Mouse (Mus musculus) thymus, postnatal 4 days (tissue): ENCODE results near the gene Snhg11.
"Not testable (repeated sequence)": the region's sequence is repeated elsewhere in the genome, so short reads cannot be mapped to it uniquely, and the experiment has no call there.

Experiments
- DNase-seq: peaks from one replicate; pipeline ENCODE4 v3.0.0; 2021

The Snhg11 gene

DNA sequence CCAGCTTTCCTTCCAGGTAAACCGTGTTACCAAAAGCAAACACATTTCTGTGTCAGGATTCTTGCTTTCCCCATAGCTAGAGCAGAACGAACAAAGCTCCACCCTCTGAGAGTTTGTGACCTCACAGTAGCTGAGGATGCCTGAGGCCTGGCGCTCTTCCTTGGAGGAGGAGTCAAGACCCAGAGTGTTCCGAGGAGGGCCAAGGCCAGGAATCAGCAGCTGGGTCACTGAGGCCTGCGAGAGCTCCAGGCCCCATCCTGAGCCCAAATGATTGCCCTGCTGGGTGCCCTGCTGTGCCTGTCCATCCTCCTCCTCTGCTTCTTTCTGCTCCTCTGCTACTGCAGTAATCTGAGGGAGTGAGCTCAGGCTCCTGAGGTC, 5.3 kb upstream of the Snhg11 start:
- no peak for DNase-seq

DNA sequence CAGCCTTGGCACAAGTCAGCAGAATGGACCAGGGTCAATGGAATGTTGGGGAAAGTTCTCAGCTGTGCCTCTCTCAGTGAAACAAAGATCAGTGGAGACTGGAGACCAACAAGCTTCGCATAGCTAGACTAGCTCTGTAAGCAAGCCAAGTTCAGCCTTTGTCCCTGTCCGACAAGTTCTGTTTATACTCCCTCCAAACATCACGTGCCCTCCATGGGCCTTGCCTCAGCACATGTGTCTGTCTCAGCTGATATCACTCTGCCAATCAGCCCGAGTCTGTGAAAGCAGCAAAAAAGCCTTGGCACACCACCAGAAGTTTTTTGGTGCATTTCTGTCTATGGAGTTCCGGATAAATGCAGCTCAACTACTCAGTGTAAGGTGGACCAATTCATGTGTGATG, 2.4 kb upstream of the Snhg11 start:
- no peak for DNase-seq

DNA sequence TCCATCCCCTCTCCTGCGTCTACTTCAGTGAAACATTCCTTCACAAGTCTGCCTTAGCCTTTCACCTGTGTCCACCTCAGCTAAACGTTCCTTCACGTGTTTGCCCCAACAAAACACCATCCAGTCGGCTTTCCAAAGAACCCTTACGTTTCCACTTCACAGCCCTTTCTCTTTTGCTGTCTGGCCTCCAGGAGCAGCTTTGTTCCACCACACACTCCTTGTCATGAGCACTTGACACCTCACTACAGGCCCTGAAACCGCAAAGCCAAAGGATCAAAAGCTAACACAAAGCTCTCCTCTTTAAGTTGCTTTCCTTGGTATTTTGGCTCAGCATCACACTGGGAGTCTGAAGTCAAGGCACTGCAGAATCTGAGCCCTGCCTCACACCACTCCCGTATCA, 1.9 kb upstream of the Snhg11 start:
- no peak for DNase-seq

DNA sequence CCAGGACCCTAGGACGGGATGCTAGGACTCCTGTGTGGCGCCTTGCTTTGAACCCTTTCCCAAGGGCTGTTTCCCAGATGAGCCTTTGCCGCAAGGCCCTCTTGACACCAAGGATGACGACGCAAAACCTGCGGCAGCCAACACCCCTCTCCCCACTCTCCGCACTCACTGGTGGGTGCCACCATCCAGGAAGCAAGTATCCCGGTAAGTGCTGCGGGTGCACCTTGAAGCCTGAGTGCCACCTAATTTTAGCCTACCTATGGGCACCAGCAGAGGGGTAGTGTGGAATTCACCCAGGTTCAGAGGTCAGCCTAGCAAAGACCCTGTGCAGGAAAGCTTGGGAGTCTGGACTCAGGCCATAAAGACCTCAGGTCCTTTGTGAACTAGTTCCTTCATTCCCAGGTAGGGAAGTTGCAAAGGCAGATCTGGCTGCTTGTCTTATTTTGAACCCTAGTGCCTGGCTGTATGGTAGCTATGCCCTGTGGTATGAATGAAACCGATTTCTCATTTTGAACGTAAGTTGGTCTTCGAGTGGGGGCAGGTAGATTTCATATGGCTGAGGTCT, 767 bp downstream of the Snhg11 start:
- DNase-seq, result no peak

DNA sequence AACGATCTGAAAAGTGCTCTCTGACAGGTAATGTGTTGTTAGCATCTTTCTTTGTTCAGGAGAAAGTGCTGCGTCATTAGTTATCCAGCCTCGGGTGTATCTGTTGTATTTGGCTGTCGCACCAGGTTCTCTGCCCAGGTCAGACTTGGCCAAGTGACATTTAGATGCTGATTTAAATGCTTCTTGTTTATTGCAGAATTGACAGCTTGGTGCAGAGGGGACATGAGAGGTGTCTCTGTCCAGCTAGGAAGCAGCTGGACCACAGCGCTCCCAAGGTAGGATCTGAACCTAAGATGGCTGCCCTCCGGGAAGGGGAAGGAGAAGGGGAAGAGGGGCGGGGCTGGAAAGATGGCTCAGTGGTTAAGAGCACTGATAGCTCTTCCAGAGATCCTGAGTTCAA, 1.4 kb downstream of the Snhg11 start:
- DNase-seq, result no peak

DNA sequence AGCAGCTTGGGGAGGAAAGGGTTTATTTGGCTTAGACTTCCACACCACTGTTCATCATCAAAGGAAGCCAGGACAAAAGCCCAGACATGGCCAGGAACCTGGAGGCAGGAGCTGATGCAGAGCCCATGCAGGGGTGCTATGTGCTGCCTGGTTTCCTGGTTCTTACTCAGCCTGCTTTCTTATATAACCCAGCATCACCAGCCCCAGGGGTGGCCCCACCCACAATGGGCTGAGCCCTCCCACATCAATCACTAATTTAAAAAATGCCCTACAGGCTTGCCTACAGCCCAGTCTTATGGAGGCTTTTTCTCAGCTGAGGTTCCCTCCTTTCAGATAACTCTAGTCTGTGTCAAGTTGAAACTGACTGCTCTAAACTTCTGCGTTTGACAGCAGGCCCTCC, 2.4 kb downstream of the Snhg11 start:
- DNase-seq, result no peak

DNA sequence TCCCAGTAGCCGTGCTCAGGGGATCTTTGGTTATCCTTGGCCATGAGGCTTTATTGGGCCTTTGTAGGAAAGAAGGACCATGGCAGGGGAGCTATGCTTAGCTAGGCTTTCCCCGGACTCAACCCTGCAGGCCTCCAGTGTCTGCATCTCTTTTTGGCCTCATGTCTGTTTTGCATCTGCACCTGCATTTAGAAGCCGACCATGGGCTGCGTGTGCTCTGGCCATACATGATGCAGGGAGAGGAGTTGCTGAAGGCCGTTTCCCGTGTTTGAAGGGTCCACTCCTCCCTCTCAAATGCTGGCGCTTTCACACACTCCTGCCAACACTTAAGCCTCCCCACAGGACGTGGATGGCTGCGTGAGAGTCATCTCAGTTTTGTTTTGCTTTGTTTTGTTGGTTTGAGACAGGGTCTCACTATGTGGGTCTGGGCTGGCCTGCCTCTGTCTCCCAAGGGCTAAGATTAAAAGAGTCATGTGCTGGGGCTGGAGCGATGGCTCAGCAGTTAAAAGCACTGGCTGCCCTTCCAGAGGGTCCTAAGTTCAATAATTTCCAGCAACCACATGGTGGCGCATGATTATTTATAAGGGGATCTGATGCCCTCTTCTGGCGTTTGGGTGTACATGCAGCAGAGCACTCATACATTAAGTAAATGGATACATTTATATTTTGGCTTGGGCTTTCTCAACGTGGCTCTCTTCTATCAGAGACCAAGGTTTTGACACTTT, 4.1 kb downstream of the Snhg11 start:
- DNase-seq, result peak; percentile 70

DNA sequence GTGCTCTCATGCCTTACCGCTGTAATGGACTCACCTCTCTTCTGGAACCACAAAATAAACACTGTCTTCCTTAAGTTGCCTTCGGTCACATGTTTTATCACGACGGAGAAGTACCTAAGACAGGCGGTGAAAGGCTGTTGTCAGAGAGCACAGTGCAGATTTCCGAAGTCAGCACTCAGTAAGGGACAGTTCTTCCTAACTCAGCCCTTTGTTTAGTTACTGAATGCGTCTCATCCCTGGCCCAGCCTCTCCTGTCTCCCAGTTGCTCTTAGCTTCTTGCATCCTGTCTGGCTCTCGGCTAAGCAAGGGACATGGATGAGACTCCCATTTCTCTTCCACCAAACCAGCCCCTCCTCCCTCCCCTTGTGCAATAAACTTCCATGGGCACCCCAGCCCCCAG, 10.6 kb downstream of the Snhg11 start:
- DNase-seq, result no peak

DNA sequence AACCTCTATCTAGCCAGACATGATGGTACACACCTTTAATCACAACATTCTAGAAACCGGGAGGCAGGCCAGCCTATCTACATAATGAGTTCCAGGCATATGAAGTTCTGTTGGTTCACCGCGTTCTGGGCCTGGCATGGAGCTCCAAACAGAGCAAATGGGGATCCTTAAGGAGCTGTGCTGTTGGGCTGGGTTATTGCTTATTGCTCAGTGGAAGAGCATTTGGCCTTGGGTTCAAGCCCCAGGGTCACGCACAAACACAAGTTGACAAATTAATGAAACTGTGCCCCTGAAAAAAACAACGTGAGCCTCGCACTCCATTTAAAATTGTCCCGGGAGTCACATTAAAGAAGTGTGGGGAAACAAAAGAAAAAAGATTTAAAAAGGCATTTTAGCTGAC, 14.0 kb downstream of the Snhg11 start:
- DNase-seq, result no peak

DNA sequence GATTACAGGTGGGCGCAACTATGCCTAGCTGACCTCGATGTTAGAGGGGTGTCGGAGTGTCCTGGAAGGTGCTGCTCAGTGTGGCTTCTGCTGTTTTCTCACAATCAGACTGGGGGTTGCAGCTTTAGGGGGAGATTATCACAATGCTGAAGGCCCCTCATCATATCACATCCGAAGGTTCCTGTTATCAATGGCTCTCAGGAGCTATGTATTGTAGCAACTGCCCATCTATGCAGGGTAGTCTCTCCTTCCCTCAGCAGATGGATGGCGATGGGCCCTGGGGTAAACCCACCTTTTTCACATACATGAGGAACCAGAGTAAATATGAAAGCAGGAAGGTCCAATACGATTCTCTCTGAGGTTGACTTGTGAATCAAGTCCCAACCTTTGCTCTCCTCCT, 20.9 kb downstream of the Snhg11 start:
- no peak for DNase-seq

DNA sequence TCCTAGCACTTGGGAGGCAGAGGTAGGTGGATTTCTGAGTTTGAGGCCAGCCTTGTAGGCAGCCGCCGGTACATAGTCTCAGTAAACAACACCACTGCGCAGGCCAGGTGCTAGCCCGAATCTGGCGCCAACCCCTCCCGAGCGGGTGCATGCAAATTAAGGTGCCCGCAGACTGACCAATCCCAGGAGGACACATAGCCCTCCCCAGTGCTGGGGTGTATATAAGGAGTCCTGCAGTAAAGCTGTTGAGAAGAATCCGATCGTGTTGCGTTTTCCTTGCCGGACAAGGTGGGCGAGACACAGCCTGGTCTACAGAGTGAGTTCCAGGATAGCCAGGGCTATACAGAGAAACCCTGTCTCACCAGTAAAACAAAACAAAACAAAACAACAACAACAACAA, 21.7 kb downstream of the Snhg11 start:
- DNase-seq, result not testable (repeated sequence)

DNA sequence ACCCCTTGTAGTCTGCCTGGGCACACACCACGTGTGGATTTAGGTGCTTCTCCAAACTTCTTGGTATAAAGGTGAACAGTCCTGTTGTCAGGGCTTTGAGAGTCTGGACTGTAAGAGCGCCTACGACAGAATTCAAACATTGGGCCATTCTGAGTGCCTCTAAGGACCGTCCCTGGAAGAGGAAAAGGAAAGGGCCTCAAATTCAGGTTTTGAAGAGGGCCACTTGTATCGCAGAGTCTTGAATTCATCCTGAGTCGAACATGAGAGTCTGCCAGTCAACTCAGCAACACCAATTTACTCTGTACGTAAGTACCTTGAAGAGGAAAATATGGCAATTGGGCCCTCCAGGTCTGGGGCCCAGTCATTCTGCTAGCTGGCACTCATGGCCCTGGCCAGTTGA, 27.5 kb downstream of the Snhg11 start:
- DNase-seq, result no peak

DNA sequence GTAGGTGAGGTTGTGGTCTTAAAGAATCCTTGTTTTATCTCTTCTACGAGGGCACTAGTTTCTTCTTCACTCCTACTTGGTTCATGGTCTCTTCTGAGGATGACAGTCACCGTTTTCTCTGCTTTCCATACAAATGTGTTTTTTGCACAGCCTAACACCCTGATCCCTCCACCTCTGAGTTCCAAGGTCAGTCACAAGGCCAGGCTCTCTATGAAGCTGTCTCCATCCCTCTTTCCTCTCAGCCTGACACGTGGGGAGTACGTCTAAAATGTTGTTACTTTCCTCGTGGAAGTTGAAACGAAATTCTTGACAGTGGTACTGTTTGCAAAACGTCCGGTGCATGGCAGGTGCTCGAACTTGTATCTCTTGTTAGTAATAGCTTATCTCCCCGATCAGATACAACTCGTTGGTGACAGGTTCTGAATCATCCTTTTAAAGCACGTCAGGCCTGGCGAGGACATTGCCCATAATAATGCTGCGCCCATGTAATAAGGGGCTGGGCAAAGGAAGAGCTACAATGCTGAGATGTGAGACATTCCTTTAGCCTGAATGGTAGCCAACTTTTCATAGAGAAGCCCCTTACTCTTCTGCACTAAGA, 33.7 kb downstream of the Snhg11 start:
- DNase-seq, result no peak

DNA sequence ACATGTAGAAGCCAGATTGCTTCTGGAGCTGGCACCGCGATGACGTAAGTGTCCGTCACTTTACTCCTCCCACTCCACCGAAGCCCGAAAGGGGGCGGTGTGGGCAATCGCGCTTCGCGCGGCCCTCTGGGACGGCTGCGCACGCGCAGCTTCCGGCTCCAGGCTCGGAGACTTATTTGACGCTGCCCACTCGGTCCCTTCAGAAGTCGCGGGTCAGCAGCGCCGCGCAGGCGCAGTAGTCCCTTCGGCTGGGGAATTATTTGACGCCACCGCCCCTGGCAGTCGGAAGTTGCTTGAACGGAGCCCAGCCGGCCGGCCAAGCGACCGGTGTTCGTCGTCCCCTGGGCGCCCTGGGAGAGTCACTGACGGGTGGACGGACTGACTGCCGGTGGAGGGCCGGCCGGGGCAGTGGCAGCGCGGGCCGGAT, 34.2 kb downstream of the Snhg11 start, which contains the start of gene Ralgapb:
Ralgapb (plus strand) TSS at position 254 of the 427 bp plus-strand sequence.
- peak; percentile 99 for DNase-seq

DNA sequence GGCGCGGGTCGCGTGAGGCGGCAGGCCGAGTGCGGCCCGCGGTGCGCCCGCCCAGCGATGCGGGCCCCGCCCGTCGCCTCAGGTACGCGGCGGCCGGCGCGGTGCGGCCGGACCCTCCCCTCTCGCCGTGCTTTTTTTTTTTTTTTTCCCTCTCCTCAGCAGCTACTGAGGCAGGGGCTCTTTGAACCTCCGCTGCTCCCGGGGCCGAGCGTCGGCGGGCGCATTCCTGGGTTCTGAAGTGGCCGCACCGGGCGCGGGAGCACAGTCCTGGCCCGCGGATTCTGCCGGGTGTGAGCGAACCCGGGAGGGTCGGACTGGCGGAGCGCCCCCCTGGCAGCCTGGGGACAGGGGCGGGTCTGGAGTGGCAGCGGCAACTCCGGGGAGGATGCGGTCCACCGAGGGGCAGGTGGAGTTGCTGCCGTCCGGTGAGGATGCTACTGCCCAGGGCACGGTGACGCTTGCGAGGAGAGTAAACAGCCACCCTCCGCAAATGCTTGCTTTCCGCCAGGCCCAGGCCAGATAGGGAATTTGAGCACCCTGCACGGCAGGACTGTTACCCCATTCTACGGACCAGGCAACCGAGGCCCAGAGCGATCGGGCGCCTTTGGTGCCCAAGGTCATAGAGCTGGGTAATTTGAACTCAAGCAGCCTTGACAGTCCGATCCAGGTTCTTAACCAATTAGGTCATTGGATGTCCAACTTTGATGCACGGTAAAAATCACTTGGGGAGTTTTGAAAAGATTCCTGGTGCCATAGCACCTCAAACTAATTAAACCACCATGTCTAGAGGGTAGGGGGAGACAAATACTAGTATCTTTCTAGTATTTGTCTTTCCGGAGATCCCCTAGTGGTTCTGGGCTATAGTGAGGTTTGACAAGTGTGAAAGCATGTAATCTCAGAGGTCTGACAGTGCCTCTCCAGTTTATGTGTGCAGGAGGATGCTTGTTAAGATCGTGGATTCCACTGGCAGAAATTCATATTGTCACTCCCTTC, 34.9 kb downstream of the Snhg11 start:
- peak; percentile 62 for DNase-seq

DNA sequence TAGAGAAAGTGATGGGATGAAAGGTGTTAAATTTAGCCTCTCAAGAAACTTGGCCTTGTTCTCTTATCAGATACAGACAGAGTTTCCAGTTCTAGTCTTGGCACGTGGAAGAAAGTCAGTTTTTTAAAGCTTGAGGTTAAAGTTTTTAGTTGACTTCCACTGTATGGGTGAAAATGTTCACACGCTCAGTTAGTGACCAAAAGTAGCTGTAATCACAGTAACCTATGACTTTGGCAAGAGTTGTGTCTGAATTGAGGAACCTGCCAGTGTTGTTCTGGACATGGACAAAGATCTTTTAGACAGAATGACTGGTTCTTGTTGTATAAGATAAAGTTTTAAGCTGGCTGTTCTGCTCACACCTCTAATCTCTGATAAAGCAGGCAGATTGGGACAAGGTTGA, 37.8 kb downstream of the Snhg11 start:
- no peak for DNase-seq

DNA sequence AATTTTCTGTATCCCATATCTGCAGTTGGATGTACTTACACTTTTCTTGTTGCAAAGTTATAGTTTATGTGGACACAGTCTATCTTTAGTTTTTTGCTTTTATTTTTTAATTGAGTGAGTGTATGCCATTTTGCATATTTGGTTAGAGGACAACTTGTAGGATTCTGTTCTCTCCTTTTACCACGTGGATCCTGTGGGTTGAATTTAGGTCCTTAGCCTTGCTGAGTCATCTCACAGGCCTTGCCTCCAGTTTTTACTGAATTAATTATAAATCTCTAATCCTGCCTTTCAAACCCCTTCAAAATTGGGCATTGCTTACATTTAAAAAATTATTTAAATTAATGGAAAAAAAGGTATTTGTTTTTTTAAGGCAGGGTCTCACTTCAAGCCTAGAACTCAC, 40.4 kb downstream of the Snhg11 start:
- no peak for DNase-seq

DNA sequence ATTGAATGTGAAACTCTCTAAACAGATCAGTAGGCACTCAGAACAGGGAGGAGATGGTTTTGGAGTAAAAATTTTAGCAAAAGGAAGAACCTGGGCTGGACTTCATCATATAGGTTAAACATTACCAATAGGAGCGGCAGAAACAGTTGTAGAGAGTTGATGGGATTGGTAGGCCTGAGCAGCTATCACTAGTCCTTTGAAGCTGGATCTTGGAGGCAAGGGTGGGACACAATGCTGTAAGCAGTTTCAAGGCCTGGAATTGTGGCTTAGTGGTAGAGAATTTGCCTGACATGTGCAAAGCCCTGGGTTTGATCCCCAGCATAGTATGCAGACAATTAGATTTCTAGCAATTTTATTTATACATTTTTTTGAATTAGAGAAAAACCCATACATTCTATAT, 43.2 kb downstream of the Snhg11 start:
- DNase-seq, result no peak
